In the genomic region with DNA sequence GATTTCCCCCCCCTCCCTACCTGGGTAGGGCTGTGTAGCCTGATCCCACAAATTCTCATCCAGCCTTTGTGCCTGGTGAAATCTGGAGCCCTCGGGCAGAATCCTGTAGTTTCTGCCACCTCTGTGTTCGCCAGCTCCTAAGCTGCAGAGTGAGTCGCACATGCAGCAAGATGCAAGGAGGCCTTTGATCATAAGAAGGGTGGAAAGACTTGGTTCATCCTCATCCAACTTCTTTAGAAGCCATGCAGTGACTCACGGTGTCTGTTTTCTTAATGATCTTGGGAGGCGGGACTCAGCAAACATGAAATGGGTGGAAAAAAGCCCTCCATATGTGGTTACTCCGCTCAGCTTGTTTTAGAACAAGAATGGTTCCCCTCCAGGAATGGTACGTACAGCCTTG, we compare ENCODE assay signal across 26 mouse cellular contexts. TPM values are rescaled to one million over a fixed set of nuclear protein-coding genes. Genes with fewer than 3 reads are reported as not detected.
DNase-seq lines count a peak whose midpoint lies in the region; ATAC-seq lines count a peak whose summit lies in the region.
"Had no signal": no experiment of that assay in that cellular context is flagged by ENCODE, and none has a peak within 500 bp of the region (broad histone marks: within the 10 kb centered on the region; RNA-seq: fewer than 3 reads in every experiment).

No protein-coding gene starts in this region.

- H3K27me3 ChIP-seq in intestine, embryonic 14.5 days (replicated peaks; ENCODE audit: control insufficient read depth, insufficient read depth, low read length) = no peaks in the 10 kb centered on the region
- H3K27me3 ChIP-seq in intestine, embryonic 16.5 days (replicated peaks; ENCODE audit: control insufficient read depth, insufficient read depth, low read length) = no peaks in the 10 kb centered on the region
- no peaks in the 10 kb centered on the region for H3K27me3 ChIP-seq in lung, embryonic 15.5 days
- H3K27me3 ChIP-seq in embryonic facial prominence, embryonic 15.5 days = peaks cover 33% of the 10 kb centered on the region

- DNase-seq in adrenal gland, adult 2 months = peak; percentile 28
- DNase-seq in adrenal gland, postnatal 25 days = no peak
- no peak for DNase-seq in intestine, embryonic 14.5 days (ENCODE audit: low spot score)
- no peak for DNase-seq in lung, postnatal 10 days
- DNase-seq: adrenal gland, adult 8-10 months; cerebellum, adult 11-12 months; cerebellum, postnatal 25 days; gastrocnemius, postnatal 25 days; kidney, adult 18-20 months; right cerebral cortex, postnatal 14 days; thymus, postnatal 25 days had no signal

- WGBS in intestine, embryonic 14.5 days = 60% methylated on average over 7 of the region's 7 CpGs
- 68% methylated on average over 7 of the region's 7 CpGs for WGBS in intestine, embryonic 16.5 days
- 54% methylated on average over 7 of the region's 7 CpGs for WGBS in lung, embryonic 15.5 days
- 42% methylated on average over 7 of the region's 7 CpGs for WGBS in embryonic facial prominence, embryonic 15.5 days

- peak overlapping the region; percentile 49; the same call in 1 of the 2 replicates for H3K27ac ChIP-seq in intestine, embryonic 14.5 days (ENCODE audit: low read depth)
- H3K27ac ChIP-seq in intestine, embryonic 16.5 days (ENCODE audit: low read length) = no peak overlapping the region
- peak overlapping the region; percentile 48 for H3K27ac ChIP-seq in lung, embryonic 15.5 days
- H3K27ac ChIP-seq in embryonic facial prominence, embryonic 15.5 days (replicated peaks) = peak overlapping the region; percentile 51; the same call in 1 of the 2 replicates
- H3K27ac ChIP-seq: macrophage; midbrain, embryonic 15.5 days had no signal

- H3K9ac ChIP-seq in intestine, embryonic 14.5 days (ENCODE audit: low read length) = no peak overlapping the region
- H3K9ac ChIP-seq in intestine, embryonic 16.5 days (ENCODE audit: low read depth, low read length) = no peak overlapping the region
- H3K9ac ChIP-seq in lung, embryonic 15.5 days = no peak overlapping the region
- no peak overlapping the region for H3K9ac ChIP-seq in embryonic facial prominence, embryonic 15.5 days
- H3K9ac ChIP-seq: midbrain, embryonic 15.5 days had no signal

- no peak overlapping the region for H3K4me3 ChIP-seq in intestine, embryonic 14.5 days (ENCODE audit: low read depth, low read length)
- no peak overlapping the region for H3K4me3 ChIP-seq in intestine, embryonic 16.5 days (ENCODE audit: low read length)
- H3K4me3 ChIP-seq in lung, embryonic 15.5 days = no peak overlapping the region
- no peak overlapping the region for H3K4me3 ChIP-seq in embryonic facial prominence, embryonic 15.5 days (replicated peaks)
- H3K4me3 ChIP-seq: erythroblast, embryonic 14.5 days; midbrain, embryonic 15.5 days had no signal

- peaks cover 44% of the 10 kb centered on the region for H3K4me1 ChIP-seq in intestine, embryonic 14.5 days (replicated peaks; ENCODE audit: control insufficient read depth, insufficient read depth, low read length)
- peaks cover 24% of the 10 kb centered on the region for H3K4me1 ChIP-seq in intestine, embryonic 16.5 days (ENCODE audit: control insufficient read depth, insufficient read depth, low read length)
- H3K4me1 ChIP-seq in lung, embryonic 15.5 days = peaks cover 47% of the 10 kb centered on the region
- H3K4me1 ChIP-seq in embryonic facial prominence, embryonic 15.5 days = peaks cover 30% of the 10 kb centered on the region

- H3K36me3 ChIP-seq in intestine, embryonic 14.5 days (ENCODE audit: control insufficient read depth, insufficient read depth, low read length) = no peaks in the 10 kb centered on the region
- no peaks in the 10 kb centered on the region for H3K36me3 ChIP-seq in intestine, embryonic 16.5 days (ENCODE audit: control insufficient read depth, insufficient read depth, low read length)
- H3K36me3 ChIP-seq in lung, embryonic 15.5 days = no peaks in the 10 kb centered on the region
- no peaks in the 10 kb centered on the region for H3K36me3 ChIP-seq in embryonic facial prominence, embryonic 15.5 days
- H3K36me3 ChIP-seq: midbrain, embryonic 15.5 days had no signal

- no peak overlapping the region for H3K4me2 ChIP-seq in intestine, embryonic 14.5 days (ENCODE audit: low read length)
- H3K4me2 ChIP-seq in intestine, embryonic 16.5 days (ENCODE audit: low read depth, low read length) = no peak overlapping the region
- H3K4me2 ChIP-seq in lung, embryonic 15.5 days = no peak overlapping the region
- no peak overlapping the region for H3K4me2 ChIP-seq in embryonic facial prominence, embryonic 15.5 days (replicated peaks)
- H3K4me2 ChIP-seq: heart, embryonic 11.5 days; midbrain, embryonic 15.5 days had no signal

- no peaks in the 10 kb centered on the region for H3K9me3 ChIP-seq in intestine, embryonic 14.5 days (ENCODE audit: control insufficient read depth, low read length)
- no peaks in the 10 kb centered on the region for H3K9me3 ChIP-seq in intestine, embryonic 16.5 days (ENCODE audit: control insufficient read depth, low read length)
- no peaks in the 10 kb centered on the region for H3K9me3 ChIP-seq in lung, embryonic 15.5 days
- H3K9me3 ChIP-seq in embryonic facial prominence, embryonic 15.5 days (replicated peaks) = no peaks in the 10 kb centered on the region
- H3K9me3 ChIP-seq: midbrain, embryonic 15.5 days had no signal

- ATAC-seq in intestine, embryonic 14.5 days (replicated peaks; ENCODE audit: low FRiP score, low TSS enrichment, low read depth) = no peak
- no peak for ATAC-seq in intestine, embryonic 16.5 days
- no peak for ATAC-seq in lung, embryonic 15.5 days (ENCODE audit: borderline replicate concordance, extremely low read depth, low FRiP score, low TSS enrichment)
- ATAC-seq in embryonic facial prominence, embryonic 15.5 days (ENCODE audit: insufficient number of reproducible peaks, low FRiP score, low TSS enrichment, low read depth) = no peak
- ATAC-seq in megakaryocyte progenitor cell, adult 5-6 weeks (replicated peaks; ENCODE audit: poor library complexity) = no peak
- ATAC-seq: forebrain, embryonic 14.5 days; midbrain, embryonic 15.5 days had no signal

RNA-seq across cellular contexts. Expression of a gene that starts 39.3 kb away (rescaled TPM):
- not detected for total RNA-seq in adrenal gland, adult 2 months (2021)
- polyA plus RNA-seq in adrenal gland, adult 2 months (2012; rRNA removed) = not detected in 2 replicates
- not detected in 2 replicates for total RNA-seq in adrenal gland, postnatal 25 days (2021)
- 0.36 and 0.42 TPM in 2 replicates for polyA plus RNA-seq in intestine, embryonic 14.5 days (2014; fragmentation: Nextera tagmentation; extraction: Ambion mirVana)
- not detected in 2 replicates for polyA plus RNA-seq in intestine, embryonic 16.5 days (2015; fragmentation: Nextera tagmentation; extraction: Ambion mirVana)
- 0.14 TPM in 1 of 2 replicates, not detected in the other for polyA plus RNA-seq in lung, embryonic 15.5 days (2015; fragmentation: Nextera tagmentation; extraction: Ambion mirVana)
- polyA plus RNA-seq in embryonic facial prominence, embryonic 15.5 days (2015; fragmentation: Nextera tagmentation; extraction: Ambion mirVana) = not detected in 2 replicates
- total RNA-seq in megakaryocyte progenitor cell, adult 5-6 weeks (2015) = not detected in 2 replicates
- not detected in 2 replicates for total RNA-seq in megakaryocyte progenitor cell, adult 5-6 weeks (2017)
- total RNA-seq: adrenal gland, adult 8-10 months; gastrocnemius, postnatal 25 days; heart, postnatal 25 days; layer of hippocampus, postnatal 14 days; left cerebral cortex, postnatal 14 days; liver, adult 2 months had no signal
- polyA plus RNA-seq: erythroblast, embryonic 14.5 days; forebrain, embryonic 14.5 days; liver, adult 2 months; macrophage; midbrain, embryonic 15.5 days; spleen, adult 2 months; testis, adult 2 months had no signal

RNA-seq across cellular contexts. Expression of a gene that starts 54.5 kb away (rescaled TPM):
- 10 to 100 TPM; 18.7 to 22.6 TPM for total RNA-seq in adrenal gland, adult 2 months (2021)
- 69.6 and 86.1 TPM in 2 replicates for polyA plus RNA-seq in adrenal gland, adult 2 months (2012; rRNA removed)
- total RNA-seq in adrenal gland, postnatal 25 days (2021) = 24.0 and 25.6 TPM in 2 replicates
- 22.9 and 27.9 TPM in 2 replicates for polyA plus RNA-seq in intestine, embryonic 14.5 days (2014; fragmentation: Nextera tagmentation; extraction: Ambion mirVana)
- 9.6 and 11.6 TPM in 2 replicates for polyA plus RNA-seq in intestine, embryonic 16.5 days (2015; fragmentation: Nextera tagmentation; extraction: Ambion mirVana)
- polyA plus RNA-seq in lung, embryonic 15.5 days (2015; fragmentation: Nextera tagmentation; extraction: Ambion mirVana) = 36.9 and 39.2 TPM in 2 replicates
- polyA plus RNA-seq in embryonic facial prominence, embryonic 15.5 days (2015; fragmentation: Nextera tagmentation; extraction: Ambion mirVana) = 1.1 and 1.4 TPM in 2 replicates
- total RNA-seq in megakaryocyte progenitor cell, adult 5-6 weeks (2015) = 0.07 and 0.49 TPM in 2 replicates
- total RNA-seq in megakaryocyte progenitor cell, adult 5-6 weeks (2017) = 0.12 and 0.14 TPM in 2 replicates
- total RNA-seq: layer of hippocampus, postnatal 14 days; left cerebral cortex, postnatal 14 days had no signal
- polyA plus RNA-seq: erythroblast, embryonic 14.5 days; forebrain, embryonic 14.5 days; macrophage had no signal

RNA-seq across cellular contexts. Expression of a gene that starts 59.6 kb away (rescaled TPM):
- 1 to 10 TPM; 5.5 to 6.5 TPM for total RNA-seq in adrenal gland, adult 2 months (2021)
- polyA plus RNA-seq in adrenal gland, adult 2 months (2012; rRNA removed) = 2.9 and 3.3 TPM in 2 replicates
- total RNA-seq in adrenal gland, postnatal 25 days (2021) = 6.7 and 7.4 TPM in 2 replicates
- polyA plus RNA-seq in intestine, embryonic 14.5 days (2014; fragmentation: Nextera tagmentation; extraction: Ambion mirVana) = 0.87 and 1.7 TPM in 2 replicates
- 0.67 and 0.88 TPM in 2 replicates for polyA plus RNA-seq in intestine, embryonic 16.5 days (2015; fragmentation: Nextera tagmentation; extraction: Ambion mirVana)
- polyA plus RNA-seq in lung, embryonic 15.5 days (2015; fragmentation: Nextera tagmentation; extraction: Ambion mirVana) = 1.6 and 6.6 TPM in 2 replicates
- 2.0 and 2.3 TPM in 2 replicates for polyA plus RNA-seq in embryonic facial prominence, embryonic 15.5 days (2015; fragmentation: Nextera tagmentation; extraction: Ambion mirVana)
- total RNA-seq in megakaryocyte progenitor cell, adult 5-6 weeks (2015) = 0.32 TPM in 1 of 2 replicates, not detected in the other
- total RNA-seq in megakaryocyte progenitor cell, adult 5-6 weeks (2017) = 0.46 TPM in 1 of 2 replicates, not detected in the other
- polyA plus RNA-seq: erythroblast, embryonic 14.5 days had no signal
